Mouse (Mus musculus) heart, embryonic 14.5 days (tissue): ENCODE measurements at regions not wholly inside any gene's neighbourhood (a gene's known extent, or its start where the extent isn't known, plus 50 kb on each side); places are given as distances from the start of the nearest gene placed in this dataset.

ENCODE experiments used
- ATAC-seq: fragments of 200-750 bp; cut with Nextera tagmentation; 2 replicates; pipeline ENCODE4 v1.8.0; 2017; ENCODE audit warnings: low read depth, moderate TSS enrichment; ENCODE audit not compliant: insufficient number of reproducible peaks, insufficient read depth, low FRiP score
- H3K27ac ChIP-seq, 2 experiments: fragments of 200-500 bp in 1 of 2; fragments of 300-500 bp in 1 of 2; sonication (generic) in 1 of 2; replicated peaks in 1 of 2; 2 replicates each; pipeline ENCODE4 v1.5.1; 2012 to 2014; ENCODE audit warnings: low read depth in 2 of 2, low read length in 2 of 2, control low read depth in 1 of 2, mild to moderate bottlenecking in 1 of 2, mixed read lengths in 1 of 2; ENCODE audit not compliant: control insufficient read depth in 1 of 2, insufficient read depth in 1 of 2
- H3K27me3 ChIP-seq: fragments of 300-500 bp; sonication (generic); 2 replicates; pipeline ENCODE4 v1.6.1; 2014; ENCODE audit warnings: mild to moderate bottlenecking, low read length, control low read depth; ENCODE audit not compliant: control insufficient read depth, insufficient read depth
- H3K36me3 ChIP-seq: fragments of 300-500 bp; sonication (generic); 2 replicates; pipeline ENCODE4 v1.6.1; 2014; ENCODE audit warnings: mild to moderate bottlenecking, control low read depth, low read length, mixed read lengths; ENCODE audit not compliant: control insufficient read depth, insufficient read depth
- H3K4me1 ChIP-seq, 2 experiments: fragments of 200-500 bp in 1 of 2; fragments of 300-500 bp in 1 of 2; sonication (generic) in 1 of 2; 2 replicates each; pipeline ENCODE4 v1.6.1; 2012 to 2014; ENCODE audit warnings: low read length in 2 of 2, control low read depth in 1 of 2, mixed read lengths in 1 of 2; ENCODE audit not compliant: control insufficient read depth in 2 of 2, insufficient read depth in 2 of 2
- H3K4me2 ChIP-seq: fragments of 300-500 bp; sonication (generic); 2 replicates; pipeline ENCODE4 v1.6.1; 2014; ENCODE audit warnings: mild to moderate bottlenecking, low read length
- H3K4me3 ChIP-seq, 2 experiments: fragments of 200-500 bp in 1 of 2; fragments of 300-500 bp in 1 of 2; sonication (generic) in 1 of 2; 2 replicates each; pipeline ENCODE4 v1.5.1; 2012 to 2014; ENCODE audit warnings: low read length in 2 of 2, mild to moderate bottlenecking in 2 of 2, control low read depth in 1 of 2, low read depth in 1 of 2, moderate library complexity in 1 of 2; ENCODE audit not compliant: control insufficient read depth in 1 of 2, insufficient read depth in 1 of 2
- H3K9ac ChIP-seq: fragments of 300-500 bp; sonication (generic); 2 replicates; pipeline ENCODE4 v1.6.1; 2014; ENCODE audit warnings: mild to moderate bottlenecking, low read length
- H3K9me3 ChIP-seq: fragments of 300-500 bp; sonication (generic); 2 replicates; pipeline ENCODE4 v1.6.1; 2016; ENCODE audit warnings: low read length, control low read depth; ENCODE audit not compliant: control insufficient read depth
- WGBS: fragments of 180-500 bp; shearing (Covaris S2); extraction: QIAGEN DNeasy Blood & Tissue Kit; methylation state at CpG from one replicate; pipeline ENCODE4 v1.1.7; 2014; 5-methylcytosine and 5-hydroxymethylcytosine counted together

DNA sequence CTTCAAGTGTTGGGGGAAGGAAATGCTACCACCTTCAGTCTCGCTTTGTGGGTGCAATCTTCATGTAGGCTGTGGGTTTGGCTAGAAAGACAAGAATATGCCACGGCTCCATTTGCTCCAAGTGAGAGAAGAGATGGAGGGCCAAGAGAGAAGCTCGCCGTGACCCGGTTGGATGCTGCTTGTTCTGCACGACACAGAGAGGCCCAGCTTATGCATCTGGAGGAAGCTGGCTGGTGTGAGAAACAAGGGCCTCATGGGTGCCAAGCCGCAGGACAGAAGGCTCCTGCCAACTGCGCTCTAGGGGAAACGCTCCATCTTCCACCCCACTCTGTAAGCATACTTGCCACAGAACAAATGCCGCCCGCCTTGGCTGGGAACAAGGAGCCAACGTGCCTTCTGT is 351.0 kb upstream of the Myt1l start:
- ATAC-seq: no peak
- no peak overlapping the region for H3K9ac ChIP-seq
- peaks cover 0 to 3% of the 10 kb centered on the region in 2 experiments; a peak in 1 of 4 replicates for H3K4me1 ChIP-seq
- H3K4me2 ChIP-seq: no peak overlapping the region
- no peak overlapping the region for H3K27ac ChIP-seq
- H3K4me3 ChIP-seq: no peak overlapping the region
- 89% methylated on average over 12 of the region's 12 CpGs for WGBS
- H3K27me3 ChIP-seq: no peaks in the 10 kb centered on the region
- H3K9me3 ChIP-seq: no peaks in the 10 kb centered on the region
- H3K36me3 ChIP-seq: no peaks in the 10 kb centered on the region

DNA sequence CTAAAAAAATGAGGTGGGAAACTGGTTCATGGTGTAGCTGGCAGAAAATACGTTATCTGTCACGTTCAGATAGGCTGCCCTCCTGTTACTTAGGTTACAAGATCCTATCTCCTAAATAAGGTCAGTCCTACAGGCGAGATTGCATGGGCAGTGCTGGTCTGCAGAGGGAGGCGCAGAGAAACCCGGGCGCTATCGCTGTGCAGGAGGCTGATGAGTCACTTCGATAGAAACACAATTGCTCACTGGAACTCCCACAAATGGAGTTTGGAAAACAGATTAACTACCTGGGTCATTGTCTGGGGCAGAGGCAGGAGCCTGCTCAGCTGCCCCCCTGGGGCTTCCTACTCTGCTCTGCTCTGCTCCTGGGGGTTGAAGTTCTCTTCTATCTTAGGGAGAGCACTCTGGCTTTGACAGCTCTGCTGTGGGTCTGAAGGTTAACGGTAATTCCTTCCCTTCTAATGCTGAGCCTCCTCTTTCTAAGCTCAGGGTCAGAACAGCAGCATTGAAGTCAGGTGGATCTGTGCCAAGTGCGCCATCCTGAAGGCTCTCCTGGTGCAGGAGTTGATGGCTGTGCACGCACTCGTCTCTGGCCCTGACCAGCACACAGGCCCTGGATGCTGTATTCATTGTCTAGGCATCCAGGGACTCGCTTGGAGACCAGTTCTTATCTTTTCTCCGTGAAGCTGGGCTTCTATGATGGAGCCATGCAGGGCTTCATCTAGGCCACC is 349.9 kb upstream of the Myt1l start:
- Histone ChIP-seq H3K9ac (no peak overlapping the region), H3K27me3 (no peaks in the 10 kb centered on the region), H3K9me3 (no peaks in the 10 kb centered on the region), H3K4me2 (no peak overlapping the region), H3K4me1 (peaks cover 0 to 3% of the 10 kb centered on the region in 2 experiments; a peak in 1 of 4 replicates), H3K4me3 (no peak overlapping the region), H3K36me3 (no peaks in the 10 kb centered on the region), H3K27ac (no peak overlapping the region)
- ATAC-seq: no peak
- WGBS: 51% methylated on average over 14 of the region's 14 CpGs

DNA sequence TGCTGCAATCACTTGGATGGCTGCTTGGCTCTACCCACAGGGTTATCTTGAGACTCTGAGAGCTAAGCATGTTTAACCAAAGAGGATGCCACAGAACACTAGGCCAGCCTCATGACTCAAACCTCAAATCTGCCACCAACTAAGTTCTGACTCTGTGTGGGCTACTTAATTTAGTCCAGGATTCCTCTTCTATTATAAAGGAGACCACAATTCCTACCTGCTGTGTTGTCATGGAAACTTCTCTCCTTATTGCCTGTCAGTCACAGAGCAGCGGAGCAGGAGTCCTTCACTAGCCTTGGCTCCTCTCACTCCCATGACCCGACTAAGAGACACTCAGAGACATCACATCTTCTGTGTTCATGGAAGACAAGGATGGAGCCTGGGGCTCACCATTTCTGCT is 348.8 kb upstream of the Myt1l start:
- Histone ChIP-seq H3K27ac (no peak overlapping the region), H3K4me1 (peaks cover 0 to 3% of the 10 kb centered on the region in 2 experiments; a peak in 1 of 4 replicates), H3K9me3 (no peaks in the 10 kb centered on the region), H3K9ac (no peak overlapping the region), H3K27me3 (no peaks in the 10 kb centered on the region), H3K4me3 (no peak overlapping the region), H3K36me3 (no peaks in the 10 kb centered on the region), H3K4me2 (no peak overlapping the region)
- ATAC-seq: no peak
- WGBS: 69% methylated on average over 2 of the region's 2 CpGs

GRCm38 (mm10) chr12:29180576-29180975 is 347.6 kb upstream of the Myt1l start:
- no peak overlapping the region for H3K27ac ChIP-seq
- WGBS: 95% methylated on average over 1 of the region's 1 CpGs
- H3K27me3 ChIP-seq: no peaks in the 10 kb centered on the region
- H3K4me1 ChIP-seq: peaks cover 0 to 3% of the 10 kb centered on the region in 2 experiments; a peak in 1 of 4 replicates
- no peak overlapping the region for H3K9ac ChIP-seq
- no peak overlapping the region for H3K4me3 ChIP-seq
- ATAC-seq: no peak
- H3K4me2 ChIP-seq: no peak overlapping the region
- no peaks in the 10 kb centered on the region for H3K36me3 ChIP-seq
- no peaks in the 10 kb centered on the region for H3K9me3 ChIP-seq

DNA sequence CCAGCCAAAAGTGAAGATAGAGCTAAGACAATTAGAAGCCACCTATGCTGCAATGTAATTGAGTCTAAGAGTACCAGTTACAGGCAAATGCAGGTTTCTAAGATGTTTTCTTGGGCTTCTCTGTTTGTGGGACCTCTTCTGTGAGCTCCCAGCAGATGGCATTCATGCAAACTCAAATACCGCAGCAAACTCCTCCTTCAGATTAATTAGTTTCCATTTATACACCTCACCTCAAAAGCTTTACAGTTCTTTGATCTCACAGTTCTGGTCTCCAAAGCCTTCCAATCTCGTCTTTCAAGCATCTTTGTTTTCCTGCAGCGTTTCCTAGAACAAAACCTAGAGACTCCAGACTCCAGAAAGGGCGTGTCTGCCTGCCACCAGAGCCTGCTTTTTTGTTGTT is 340.6 kb upstream of the Myt1l start:
- Histone ChIP-seq H3K4me2 (no peak overlapping the region), H3K4me3 (no peak overlapping the region), H3K27me3 (no peaks in the 10 kb centered on the region), H3K9ac (no peak overlapping the region), H3K27ac (no peak overlapping the region), H3K36me3 (no peaks in the 10 kb centered on the region), H3K9me3 (no peaks in the 10 kb centered on the region), H3K4me1 (no peaks in the 10 kb centered on the region; a peak in 1 of 4 replicates)
- no peak for ATAC-seq
- 66% methylated on average over 4 of the region's 4 CpGs for WGBS

GRCm38 (mm10) chr12:29192391-29192790 is 335.8 kb upstream of the Myt1l start:
- Histone ChIP-seq H3K27ac (no peak overlapping the region), H3K27me3 (no peaks in the 10 kb centered on the region), H3K9ac (no peak overlapping the region), H3K4me3 (no peak overlapping the region), H3K9me3 (no peaks in the 10 kb centered on the region), H3K4me1 (no peaks in the 10 kb centered on the region), H3K36me3 (no peaks in the 10 kb centered on the region), H3K4me2 (no peak overlapping the region)
- ATAC-seq: no peak
- 77% methylated on average over 3 of the region's 3 CpGs for WGBS

GRCm38 (mm10) chr12:29211946-29212345 is 316.2 kb upstream of the Myt1l start:
- 44% methylated on average over 3 of the region's 3 CpGs for WGBS
- Histone ChIP-seq H3K4me3 (no peak overlapping the region), H3K4me1 (no peaks in the 10 kb centered on the region; a peak in 1 of 4 replicates), H3K27ac (no peak overlapping the region), H3K4me2 (no peak overlapping the region), H3K9me3 (no peaks in the 10 kb centered on the region), H3K9ac (no peak overlapping the region), H3K27me3 (no peaks in the 10 kb centered on the region), H3K36me3 (no peaks in the 10 kb centered on the region)
- ATAC-seq: no peak

- Histone ChIP-seq H3K4me1 (no peaks in the 10 kb centered on the region; a peak in 1 of 4 replicates), H3K9me3 (no peaks in the 10 kb centered on the region), H3K27me3 (no peaks in the 10 kb centered on the region), H3K9ac (no peak overlapping the region), H3K27ac (no peak overlapping the region), H3K4me3 (no peak overlapping the region), H3K4me2 (no peak overlapping the region), H3K36me3 (no peaks in the 10 kb centered on the region)
- WGBS: 81% methylated on average over 1 of the region's 1 CpGs
- ATAC-seq: no peak
Observed at GRCm38 (mm10) chr12:29213625-29214024, 314.6 kb upstream of the Myt1l start.
